Mouse (Mus musculus) stomach, embryonic 14.5 days (tissue): ENCODE data around the gene Map4k5. TPM values are rescaled to one million over a fixed set of nuclear protein-coding genes. Genes with fewer than 3 reads are reported as not detected.

Source experiments
- ATAC-seq: fragments of 200-750 bp; cut with Nextera tagmentation; 2 replicates; pipeline ENCODE4 v1.8.0; 2017; ENCODE audit warnings: low read depth, moderate TSS enrichment; ENCODE audit not compliant: insufficient number of reproducible peaks, insufficient read depth, low FRiP score
- H3K27ac ChIP-seq: fragments of 300-500 bp; sonication (generic); 2 replicates; pipeline ENCODE4 v1.5.1; 2014; ENCODE audit warnings: mild to moderate bottlenecking, low read length, moderate library complexity, mixed read lengths
- H3K27me3 ChIP-seq: fragments of 300-500 bp; sonication (generic); 2 replicates; pipeline ENCODE4 v1.6.1; 2014; ENCODE audit warnings: low read length, control low read depth, mixed read lengths; ENCODE audit not compliant: control insufficient read depth, insufficient read depth
- H3K36me3 ChIP-seq: fragments of 300-500 bp; sonication (generic); 2 replicates; pipeline ENCODE4 v1.6.1; 2014; ENCODE audit warnings: mild to moderate bottlenecking, control low read depth, low read length, moderate library complexity, mixed read lengths; ENCODE audit not compliant: control insufficient read depth, insufficient read depth
- H3K4me1 ChIP-seq: fragments of 300-500 bp; sonication (generic); 2 replicates; pipeline ENCODE4 v1.6.1; 2014; ENCODE audit warnings: low read length, control low read depth, mixed read lengths; ENCODE audit not compliant: control insufficient read depth, insufficient read depth
- H3K4me2 ChIP-seq: fragments of 300-500 bp; sonication (generic); replicated peaks from 2 replicates; pipeline ENCODE4 v1.6.1; 2014; ENCODE audit warnings: low read depth, low read length, control low read depth
- H3K4me3 ChIP-seq: fragments of 300-500 bp; sonication (generic); 2 replicates; pipeline ENCODE4 v1.5.1; 2014; ENCODE audit warnings: low read depth, low read length, control low read depth
- H3K9ac ChIP-seq: fragments of 300-500 bp; sonication (generic); replicated peaks from 2 replicates; pipeline ENCODE4 v1.6.1; 2014; ENCODE audit warnings: low read depth, mild to moderate bottlenecking, control low read depth, low read length, moderate library complexity, mixed read lengths
- H3K9me3 ChIP-seq: fragments of 300-500 bp; sonication (generic); 2 replicates; pipeline ENCODE4 v1.6.1; 2016; ENCODE audit warnings: low read depth, low read length, control low read depth; ENCODE audit not compliant: control insufficient read depth
- whole genome bisulfite sequencing: fragments of 180-500 bp; shearing (Covaris S2); extraction: QIAGEN DNeasy Blood & Tissue Kit; methylation state at CpG from one replicate; pipeline ENCODE4 v1.1.7; 2014; 5-methylcytosine and 5-hydroxymethylcytosine counted together
- microRNA counts: library from miRNA; unstranded; fragments of <30 nt; microRNA quantifications from one replicate; lab custom pipeline; 2016
- microRNA-seq: library from miRNA; unstranded; fragments of <30 nt; microRNA quantifications from one replicate; pipeline ENCODE4, GENCODE M21; 2016
- polyA plus RNA-seq: library from polyadenylated mRNA; unstranded; fragments of >200 nt; fragmentation: Nextera tagmentation; extraction: Ambion mirVana; gene quantifications from 2 replicates; pipeline ENCODE4 v1.2.1, GENCODE M21; 2014

The Map4k5 gene
- polyA plus RNA-seq, 1 experiment from 2014 or later: 37.4 TPM

- no peaks in the 10 kb centered on the region for H3K9me3 ChIP-seq
- no peaks in the 10 kb centered on the region for H3K36me3 ChIP-seq
- no peaks in the 10 kb centered on the region for H3K27me3 ChIP-seq
- 6% methylated on average over 22 of the region's 22 CpGs for WGBS
- H3K4me2 ChIP-seq: peak overlapping the region; percentile 50
- H3K27ac ChIP-seq: peak overlapping the region; percentile 12; the same call in 1 of the 2 replicates
- H3K9ac ChIP-seq: no peak overlapping the region
- peaks cover 16% of the 10 kb centered on the region for H3K4me1 ChIP-seq
- H3K4me3 ChIP-seq: no peak overlapping the region
- ATAC-seq: peak; percentile 90
Observed at GRCm38 (mm10) chr12:69757418-69758141, 135.4 kb downstream of the Map4k5 start.

DNA sequence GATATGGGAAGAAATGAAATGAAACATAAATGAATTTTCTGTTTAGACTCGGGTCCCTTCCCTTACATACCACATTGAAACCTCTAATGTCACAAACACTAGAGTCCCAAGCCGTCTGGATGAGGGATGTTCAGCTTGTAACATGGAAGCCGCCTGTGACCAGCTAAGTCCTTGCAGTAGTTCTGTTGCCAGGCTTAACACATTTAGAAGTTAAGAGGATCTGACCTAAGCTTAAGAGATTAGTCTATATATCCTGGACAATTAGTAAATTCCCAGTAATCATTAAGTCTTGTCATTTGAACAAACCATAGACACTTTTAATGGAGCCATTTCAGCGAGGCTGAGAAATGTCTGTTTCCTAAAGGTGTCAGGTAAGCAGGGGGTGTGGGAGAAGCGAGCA lies 137.0 kb downstream of the Map4k5 start:
- ATAC-seq: no peak
- H3K4me2 ChIP-seq: no peak overlapping the region
- H3K36me3 ChIP-seq: no peaks in the 10 kb centered on the region
- H3K9ac ChIP-seq: no peak overlapping the region
- peaks cover 21% of the 10 kb centered on the region for H3K4me1 ChIP-seq
- WGBS: 77% methylated on average over 5 of the region's 5 CpGs
- H3K4me3 ChIP-seq: no peak overlapping the region
- no peaks in the 10 kb centered on the region for H3K9me3 ChIP-seq
- no peak overlapping the region for H3K27ac ChIP-seq
- no peaks in the 10 kb centered on the region for H3K27me3 ChIP-seq

DNA sequence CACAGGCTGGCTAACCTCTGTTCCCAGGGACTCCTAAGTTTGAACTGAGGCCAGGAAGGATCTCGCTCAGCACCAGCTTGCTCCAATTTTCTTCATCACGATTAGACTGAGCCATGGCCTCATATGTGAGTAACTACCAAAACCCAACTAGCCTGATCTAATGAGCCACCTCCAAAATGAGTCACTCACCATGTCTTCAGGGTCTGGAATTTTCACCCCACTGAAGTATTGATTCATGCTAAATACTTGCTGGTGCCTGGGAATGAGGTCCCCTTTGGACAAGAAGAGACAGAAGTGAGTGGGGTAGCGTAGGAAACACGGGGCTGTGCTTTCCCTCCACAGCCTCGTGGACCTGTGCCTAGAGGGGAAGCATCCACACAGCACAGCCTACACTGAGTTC lies 139.1 kb downstream of the Map4k5 start:
- Histone ChIP-seq H3K27me3 (no peaks in the 10 kb centered on the region), H3K9me3 (no peaks in the 10 kb centered on the region), H3K36me3 (no peaks in the 10 kb centered on the region), H3K27ac (no peak overlapping the region), H3K4me1 (peaks cover 16% of the 10 kb centered on the region; the same call in 1 of the 2 replicates), H3K4me3 (no peak overlapping the region), H3K9ac (no peak overlapping the region), H3K4me2 (no peak overlapping the region)
- WGBS: 79% methylated on average over 5 of the region's 5 CpGs
- ATAC-seq: no peak

MicroRNA genes within 50 kb of the gene (microRNA counts, 519-probe panel; counts per million panel counts)
- microRNA mmu-miR-681 (lab: Ali Mortazavi, UCI): not detected

Small RNA genes lying within 50 kb of the gene (microRNA-seq; reads per million reads assigned to microRNA genes)
- gene Mir681: not detected

Other genes starting within 250 kb of the Map4k5 start
- 14.3 and 15.0 TPM in 2 replicates for gene Sos2, start 211.3 kb downstream of the Map4k5 start, polyA plus RNA-seq
- gene L2hgdh, start 168.3 kb downstream of the Map4k5 start, polyA plus RNA-seq: 18.3 and 19.6 TPM in 2 replicates
- 33.6 and 37.2 TPM in 2 replicates for gene Atp5s, start 168.2 kb downstream of the Map4k5 start, polyA plus RNA-seq
- 1.1 and 2.4 TPM in 2 replicates for gene Cdkl1, start 101.9 kb downstream of the Map4k5 start, polyA plus RNA-seq
- gene Atl1, start 586 bp downstream of the Map4k5 start, polyA plus RNA-seq: 7.3 and 7.5 TPM in 2 replicates
- gene Sav1, start 93.8 kb upstream of the Map4k5 start, polyA plus RNA-seq: 3.2 and 4.4 TPM in 2 replicates
- gene Nin, start 220.5 kb upstream of the Map4k5 start, polyA plus RNA-seq: 23.3 and 26.1 TPM in 2 replicates